Mouse (Mus musculus) MEL (cell line): ENCODE measurements around the gene Lsamp.

Experiments
- CHD2 ChIP-seq: IDR thresholded peaks from 2 replicates; pipeline ENCODE4 v1.6.1; 2011; ENCODE audit warnings: low read length, improper control_type of control experiment
- CTCF ChIP-seq, 3 experiments: IDR thresholded peaks in 2 of 3; conservative IDR thresholded peaks in 1 of 3; 2 replicates each; pipeline ENCODE4 v1.5.1; 2011 to 2012; ENCODE audit warnings: low read length in 3 of 3, low read depth in 2 of 3, mild to moderate bottlenecking in 2 of 3, improper control_type of control experiment in 1 of 3, inconsistent platforms in 1 of 3, mixed read lengths in 1 of 3, moderate library complexity in 1 of 3; ENCODE audit not compliant: control insufficient read depth in 1 of 3, insufficient read depth in 1 of 3, poor library complexity in 1 of 3, severe bottlenecking in 1 of 3
- HCFC1 ChIP-seq: IDR thresholded peaks from 2 replicates; pipeline ENCODE4 v1.6.1; 2012; ENCODE audit warnings: low read depth, mild to moderate bottlenecking, inconsistent platforms, low read length, improper control_type of control experiment, moderate library complexity
- POLR2A ChIP-seq, 2 experiments: IDR thresholded peaks; 2 replicates each; pipeline ENCODE4 v1.6.1; 2011 to 2012; ENCODE audit warnings: low read length in 2 of 2, mild to moderate bottlenecking in 2 of 2, control low read depth in 1 of 2, improper control_type of control experiment in 1 of 2, low read depth in 1 of 2, moderate library complexity in 1 of 2; ENCODE audit not compliant: control insufficient read depth in 1 of 2, insufficient read depth in 1 of 2, poor library complexity in 1 of 2
- RAD21 ChIP-seq: IDR thresholded peaks from 2 replicates; pipeline ENCODE4 v1.6.1; 2011; ENCODE audit warnings: mild to moderate bottlenecking, low read depth, low read length, improper control_type of control experiment
- TAL1 ChIP-seq: IDR thresholded peaks from 2 replicates; pipeline ENCODE4 v1.6.1; 2012; ENCODE audit warnings: mild to moderate bottlenecking, inconsistent platforms, low read length, moderate library complexity, mixed read lengths
- ZMIZ1 ChIP-seq: IDR thresholded peaks from 2 replicates; pipeline ENCODE4 v1.6.1; 2012; ENCODE audit warnings: low read depth, mild to moderate bottlenecking, inconsistent platforms, low read length, improper control_type of control experiment, moderate library complexity

DNA sequence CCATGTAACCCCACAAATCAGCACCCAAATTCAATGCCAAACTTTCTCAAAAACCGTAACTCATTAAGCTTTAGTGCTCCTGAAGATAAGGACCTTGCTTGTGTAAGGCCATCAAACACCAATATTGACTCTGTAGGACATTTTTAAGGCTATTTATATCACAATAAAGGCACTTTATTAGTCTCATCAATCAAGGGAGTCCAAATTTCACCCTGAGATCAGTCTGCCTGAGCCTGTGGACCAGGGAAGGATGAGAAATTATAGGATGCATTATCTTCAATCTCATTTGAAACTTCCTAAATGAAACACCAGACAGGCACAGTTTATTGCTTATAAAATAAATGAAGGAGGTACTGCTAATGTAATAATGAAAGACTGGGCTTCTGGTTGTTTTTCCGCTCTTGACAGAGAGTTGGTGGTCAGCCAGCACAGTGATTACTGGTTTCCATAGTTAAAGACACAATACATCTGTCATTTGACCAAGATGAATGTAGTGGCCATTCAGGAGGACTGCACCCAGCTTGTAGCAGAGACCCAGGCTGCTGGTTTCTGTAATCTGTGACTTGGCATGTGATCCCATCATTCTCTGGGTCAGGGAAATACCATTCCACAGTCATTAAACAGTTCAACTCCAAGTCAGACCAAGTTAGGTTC lies 1855.7 kb downstream of the Lsamp start:
- no peak for TF ChIP-seq CHD2
- no peak for TF ChIP-seq HCFC1
- TF ChIP-seq CTCF (IDR thresholded peaks at IDR 0.05 in 2 of 3, conservative IDR thresholded peaks at IDR 0.05 in 1 of 3; ENCODE audit: control insufficient read depth in 1 of 3, insufficient read depth in 1 of 3, low read depth in 2 of 3, low read length in 3 of 3, poor library complexity in 1 of 3, severe bottlenecking in 1 of 3), result no peak
- no peak for TF ChIP-seq RAD21
- TF ChIP-seq POLR2A (IDR thresholded peaks at IDR 0.05; ENCODE audit: control insufficient read depth in 1 of 2, insufficient read depth in 1 of 2, low read depth in 1 of 2, low read length in 2 of 2, poor library complexity in 1 of 2), result no peak
- no peak for TF ChIP-seq TAL1
- TF ChIP-seq ZMIZ1, result no peak
